ENCODE assay signal across 9 mouse cellular contexts in the genomic region with DNA sequence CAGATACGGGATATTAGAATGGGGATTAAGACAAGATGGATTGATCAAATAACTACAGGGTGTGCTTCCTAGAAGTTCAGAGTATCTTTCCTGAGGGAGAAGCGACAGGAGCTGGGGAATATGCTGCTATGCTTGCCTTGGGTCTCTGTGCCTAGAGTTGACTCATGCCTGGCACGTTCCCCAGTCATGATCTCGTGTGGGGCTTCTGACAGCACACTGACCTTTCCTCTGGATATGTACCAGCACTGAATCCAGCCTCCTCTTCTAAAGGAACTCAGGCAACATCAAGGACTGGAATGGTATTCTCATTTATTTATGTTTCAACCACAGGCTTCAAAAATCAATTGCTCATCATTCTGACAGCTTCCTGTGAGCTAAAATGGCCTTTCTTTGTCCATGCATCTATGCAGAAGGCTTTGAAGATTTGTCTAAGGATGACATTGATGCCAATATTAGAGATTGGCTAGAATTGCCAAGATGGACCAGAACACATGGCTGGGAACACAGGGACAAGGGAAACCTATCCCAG. TPM values are rescaled to one million over a fixed set of nuclear protein-coding genes. Genes with fewer than 3 reads are reported as not detected.
DNase-seq lines count a peak whose midpoint lies in the region.
"Had no signal": no experiment of that assay in that cellular context is flagged by ENCODE, and none has a peak within 500 bp of the region (broad histone marks: within the 10 kb centered on the region; RNA-seq: fewer than 3 reads in every experiment).

No protein-coding gene starts in this region.

- intact Hi-C loops in heart, postnatal 10 days (cut with DNase I): loop anchor here (1.0 to 10.0 kb wide), 5 partner anchors 27 to 319 kb away; no protein-coding TSS in a partner anchor
- intact Hi-C loops in heart, postnatal 25 days (cut with DNase I): loop anchor here (2.0 to 10.0 kb wide), 5 partner anchors 33 to 319 kb away; a partner anchor contains a TSS

- DNase-seq in heart, postnatal 10 days: peak; percentile 14 to 16
- no peak for DNase-seq in heart, postnatal 25 days (ENCODE audit: low spot score)
- peak; percentile 93 for DNase-seq in Muller cell, postnatal 12 days (ENCODE audit: inconsistent ontology term)
- peak; percentile 53 for DNase-seq in adrenal gland, postnatal 10 days
- DNase-seq in cerebellum, adult 9-11 months: peak; percentile 33
- no peak for DNase-seq in lung, postnatal 10 days
- no peak for DNase-seq in frontal cortex, postnatal 25 days (ENCODE audit: low spot score in 2 of 2)
- no peak for DNase-seq in liver
- DNase-seq: thymus, adult 18-20 months had no signal

RNA-seq across cellular contexts. Expression of a gene that starts 5.3 kb away (rescaled TPM):
- total RNA-seq in heart, postnatal 10 days (2021): under 1 TPM in 1 of 2 experiments, not detected in 1; 0.69 TPM
- not detected for total RNA-seq in heart, postnatal 25 days (2021)
- total RNA-seq in adrenal gland, postnatal 10 days (2021): under 1 TPM; 0.18 to 0.76 TPM

RNA-seq across cellular contexts. Expression of a gene that starts 40.2 kb away (rescaled TPM):
- total RNA-seq in heart, postnatal 10 days (2021): 10 to 100 TPM; 22.2 to 30.4 TPM
- 10 to 100 TPM; 13.3 to 19.5 TPM for total RNA-seq in heart, postnatal 25 days (2021)
- 10 to 100 TPM in 1 of 2 experiments, 1 to 10 TPM in 1; 8.5 to 13.4 TPM for total RNA-seq in adrenal gland, postnatal 10 days (2021)

Comparison
In these comparisons a context has a peak if more than half of its experiments do, and no peak if none do; other contexts are left out.
1. DNase-seq: peak in heart, postnatal 10 days (2 of 2), Muller cell, postnatal 12 days (single experiment), adrenal gland, postnatal 10 days (single experiment) and cerebellum, adult 9-11 months (single experiment); none in heart, postnatal 25 days (single experiment), lung, postnatal 10 days (single experiment), frontal cortex, postnatal 25 days (0 of 2) and liver (single experiment).